Mouse (Mus musculus) forebrain, embryonic 15.5 days (tissue): ENCODE results near the gene Msantd2. TPM values are rescaled to one million over a fixed set of nuclear protein-coding genes. Genes with fewer than 3 reads are reported as not detected.

Source experiments
- ATAC-seq: fragments of 200-750 bp; cut with Nextera tagmentation; replicated peaks from 2 replicates; pipeline ENCODE4 v1.8.0; 2017; ENCODE audit warnings: mild to moderate bottlenecking, moderate TSS enrichment, moderate library complexity
- H3K27ac ChIP-seq: fragments of 300-500 bp; sonication (generic); replicated peaks from 2 replicates; pipeline ENCODE4 v1.5.1; 2015; ENCODE audit warnings: mild to moderate bottlenecking, inconsistent platforms
- H3K27me3 ChIP-seq: fragments of 300-500 bp; sonication (generic); 2 replicates; pipeline ENCODE4 v1.6.1; 2015; ENCODE audit warnings: inconsistent platforms
- H3K36me3 ChIP-seq: fragments of 300-500 bp; sonication (generic); 2 replicates; pipeline ENCODE4 v1.6.1; 2015; ENCODE audit warnings: mild to moderate bottlenecking, inconsistent platforms
- H3K4me1 ChIP-seq: fragments of 300-500 bp; sonication (generic); 2 replicates; pipeline ENCODE4 v1.6.1; 2015; ENCODE audit warnings: inconsistent platforms
- H3K4me2 ChIP-seq: fragments of 300-500 bp; sonication (generic); replicated peaks from 2 replicates; pipeline ENCODE4 v1.6.1; 2015; ENCODE audit warnings: mild to moderate bottlenecking, inconsistent platforms
- H3K4me3 ChIP-seq: fragments of 300-500 bp; sonication (generic); 2 replicates; pipeline ENCODE4 v1.5.1; 2015; ENCODE audit warnings: mild to moderate bottlenecking, inconsistent platforms
- H3K9ac ChIP-seq: fragments of 300-500 bp; sonication (generic); replicated peaks from 2 replicates; pipeline ENCODE4 v1.6.1; 2015; ENCODE audit warnings: mild to moderate bottlenecking, inconsistent platforms
- H3K9me3 ChIP-seq: fragments of 300-500 bp; sonication (generic); 2 replicates; pipeline ENCODE4 v1.6.1; 2016; ENCODE audit warnings: inconsistent platforms
- WGBS: fragments of 180-500 bp; shearing (Covaris S2); methylation state at CpG from one replicate; pipeline ENCODE4 v1.1.7; 2015; ENCODE audit warnings: mixed read lengths; 5-methylcytosine and 5-hydroxymethylcytosine counted together
- polyA plus RNA-seq: library from polyadenylated mRNA; unstranded; fragments of >200 nt; fragmentation: Nextera tagmentation; extraction: Ambion mirVana; gene quantifications from 2 replicates; pipeline ENCODE4 v1.2.1, GENCODE M21; 2015

Msantd2 gene
- 34.1 and 34.7 TPM in 2 replicates for polyA plus RNA-seq

DNA sequence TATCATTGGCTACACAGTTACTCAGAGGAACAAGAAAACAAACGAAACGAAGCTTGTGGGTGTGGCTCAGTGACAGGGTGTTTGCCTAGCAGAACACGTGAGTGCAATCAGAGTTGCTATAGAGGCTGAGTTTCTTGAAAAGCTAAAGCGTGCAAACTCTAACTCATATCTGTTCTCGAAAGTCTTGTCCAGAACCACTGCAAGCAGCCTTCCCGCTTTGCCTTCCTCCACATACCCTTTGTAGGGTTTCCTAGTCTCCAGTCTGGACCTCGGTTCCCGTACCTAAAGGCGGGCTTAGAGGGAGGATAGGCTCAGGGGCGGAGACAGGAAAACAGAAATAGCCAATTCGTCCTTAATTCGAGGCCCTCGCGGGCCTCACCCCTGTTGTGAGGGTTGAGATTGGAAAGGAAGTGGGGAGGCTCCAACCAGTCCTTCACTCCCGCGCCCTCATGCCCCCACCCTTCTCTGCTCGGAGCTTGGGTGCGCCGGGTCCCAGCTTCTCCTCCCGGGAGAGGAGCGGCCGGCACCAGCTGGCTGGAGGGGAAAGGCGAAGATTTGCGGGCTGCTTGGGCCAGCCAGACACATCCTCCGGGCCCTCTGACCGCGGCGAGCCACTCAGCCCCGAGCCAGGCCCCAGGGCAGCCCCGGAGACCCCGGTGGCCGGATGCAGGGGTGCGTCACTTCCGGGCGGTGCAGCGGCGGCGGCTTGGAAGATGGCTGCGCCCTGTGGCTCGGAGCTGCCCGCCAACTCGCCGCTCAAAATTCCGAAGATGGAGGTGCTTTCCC, at the start of gene Msantd2:
Msantd2 (plus strand) TSS at position 709 of the 786 bp plus-strand sequence.
- ATAC-seq, result peak; percentile 98
- peak within 1 kb of the TSS; percentile 86 for H3K4me2 ChIP-seq
- H3K27ac ChIP-seq, result peak within 1 kb of the TSS; percentile 98

DNA sequence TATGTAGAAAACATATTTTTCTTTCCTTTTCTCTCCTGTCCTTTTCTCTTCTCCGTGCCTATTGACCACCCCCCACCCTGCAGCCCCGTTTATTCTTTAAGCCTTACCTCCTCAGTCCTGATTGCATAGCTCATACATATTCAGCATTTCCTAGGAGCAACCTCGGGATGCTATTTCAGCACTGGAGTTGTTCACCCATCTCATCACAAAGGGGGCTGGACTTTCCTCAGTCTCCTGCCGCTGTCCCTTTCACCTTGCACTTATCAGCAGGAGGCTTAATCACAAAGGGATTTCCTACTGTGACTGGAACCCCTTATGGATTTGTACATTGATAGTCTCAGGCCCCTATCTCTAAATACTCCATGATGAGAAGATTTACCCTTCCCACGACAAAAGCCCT, 36.7 kb upstream of the Msantd2 start:
- H3K9me3 ChIP-seq, result no peaks in the 10 kb centered on the region
- no peak overlapping the region for H3K4me2 ChIP-seq
- no peak overlapping the region for H3K4me3 ChIP-seq
- no peaks in the 10 kb centered on the region for H3K27me3 ChIP-seq
- H3K4me1 ChIP-seq, result peaks cover 54% of the 10 kb centered on the region
- no peak overlapping the region for H3K9ac ChIP-seq
- under 1% methylated on average over 5 of the region's 5 CpGs for WGBS
- 0 out of 2 replicates have a peak overlapping the region, but pooled peaks have one; percentile 0 for H3K27ac ChIP-seq
- ATAC-seq, result no peak
- H3K36me3 ChIP-seq, result no peaks in the 10 kb centered on the region

More for the DNA sequence above, at the start of gene Msantd2:
- H3K27me3 ChIP-seq, result no peaks in the 10 kb centered on the region
- H3K9ac ChIP-seq, result peak within 1 kb of the TSS; percentile 93
- WGBS, result under 1% methylated on average over 40 of the region's 44 CpGs
- peak within 1 kb of the TSS; percentile 92 for H3K4me3 ChIP-seq
- peaks cover 30% of the 10 kb centered on the region for H3K4me1 ChIP-seq
- H3K9me3 ChIP-seq, result no peaks in the 10 kb centered on the region
- no peaks in the 10 kb centered on the region for H3K36me3 ChIP-seq

DNA sequence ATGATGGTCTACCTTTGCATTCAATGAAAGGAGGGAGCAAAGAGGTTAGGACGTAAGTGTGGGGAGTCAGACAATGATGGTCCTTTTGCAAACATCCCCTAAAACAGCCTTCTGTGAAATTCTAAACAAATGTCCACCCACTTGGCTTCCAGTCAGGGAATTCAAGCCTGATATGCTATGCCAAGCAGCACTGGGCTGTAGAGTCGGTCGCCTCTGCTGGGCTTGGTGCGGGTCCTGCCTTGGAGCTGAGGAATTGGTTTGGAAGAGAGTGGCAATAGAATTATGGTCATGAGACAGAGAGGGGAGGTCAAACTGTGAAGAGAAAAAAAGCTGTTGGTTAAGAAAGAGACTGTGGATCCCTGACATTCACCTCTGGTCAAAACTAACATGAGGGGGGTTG, 35.8 kb upstream of the Msantd2 start:
- Histone ChIP-seq H3K4me2 (no peak overlapping the region), H3K4me3 (no peak overlapping the region), H3K9me3 (no peaks in the 10 kb centered on the region), H3K36me3 (no peaks in the 10 kb centered on the region), H3K27me3 (no peaks in the 10 kb centered on the region), H3K4me1 (peaks cover 60% of the 10 kb centered on the region), H3K27ac (0 out of 2 replicates have a peak overlapping the region, but pooled peaks have one; percentile 24), H3K9ac (no peak overlapping the region)
- WGBS, result 22% methylated on average over 4 of the region's 4 CpGs
- ATAC-seq, result no peak

DNA sequence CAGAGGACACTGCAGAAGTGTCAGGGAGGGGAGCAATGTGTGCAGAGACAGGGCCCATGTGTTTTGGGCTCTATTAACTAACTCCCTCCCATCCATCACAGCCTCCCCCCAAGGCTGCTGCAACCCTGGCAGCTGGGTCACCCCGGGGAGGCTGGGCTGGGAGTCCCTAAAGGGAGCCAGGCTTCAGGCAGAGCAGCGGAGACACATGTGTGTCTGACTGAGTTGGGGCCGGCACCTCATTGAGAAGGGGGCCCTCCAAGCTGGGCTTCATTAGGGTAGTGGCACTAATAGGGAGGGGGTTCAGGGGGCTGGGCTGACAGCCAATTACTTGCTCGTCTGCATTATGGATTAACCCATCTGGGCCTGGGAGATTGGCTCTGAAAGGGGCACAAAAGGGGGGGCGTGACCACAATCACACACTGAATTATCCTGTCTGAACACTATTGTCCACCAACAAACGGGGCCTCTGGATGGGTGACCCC, 35.1 kb upstream of the Msantd2 start:
- WGBS, result 0% methylated on average over 6 of the region's 6 CpGs
- no peaks in the 10 kb centered on the region for H3K9me3 ChIP-seq
- H3K36me3 ChIP-seq, result no peaks in the 10 kb centered on the region
- no peak overlapping the region for H3K9ac ChIP-seq
- peaks cover 67% of the 10 kb centered on the region for H3K4me1 ChIP-seq
- H3K27me3 ChIP-seq, result no peaks in the 10 kb centered on the region
- ATAC-seq, result peak; percentile 74
- H3K27ac ChIP-seq, result peak overlapping the region; percentile 73
- H3K4me3 ChIP-seq, result no peak overlapping the region
- no peak overlapping the region for H3K4me2 ChIP-seq

DNA sequence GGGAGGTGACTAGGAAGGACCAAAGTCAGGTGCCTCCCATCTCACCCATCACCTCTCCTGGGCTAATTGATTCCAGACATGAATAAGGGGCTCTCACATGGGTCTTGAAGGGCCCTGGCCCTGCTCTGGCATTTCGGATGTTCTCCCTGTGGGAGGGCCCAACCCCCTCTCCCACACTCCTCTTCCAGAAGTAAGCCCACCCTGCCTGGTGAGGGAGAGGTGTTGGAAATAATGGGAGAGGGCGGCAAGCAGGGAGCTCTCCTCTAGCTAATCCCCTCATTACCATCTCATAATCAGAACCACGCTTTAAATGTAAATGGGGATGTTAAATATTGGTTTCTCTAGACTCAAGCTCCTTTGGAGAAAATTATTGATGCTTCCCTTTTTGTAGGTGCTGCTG, 34.1 kb upstream of the Msantd2 start:
- Histone ChIP-seq H3K27me3 (no peaks in the 10 kb centered on the region), H3K27ac (peak overlapping the region; percentile 73)
- peak; percentile 16 for ATAC-seq

DNA sequence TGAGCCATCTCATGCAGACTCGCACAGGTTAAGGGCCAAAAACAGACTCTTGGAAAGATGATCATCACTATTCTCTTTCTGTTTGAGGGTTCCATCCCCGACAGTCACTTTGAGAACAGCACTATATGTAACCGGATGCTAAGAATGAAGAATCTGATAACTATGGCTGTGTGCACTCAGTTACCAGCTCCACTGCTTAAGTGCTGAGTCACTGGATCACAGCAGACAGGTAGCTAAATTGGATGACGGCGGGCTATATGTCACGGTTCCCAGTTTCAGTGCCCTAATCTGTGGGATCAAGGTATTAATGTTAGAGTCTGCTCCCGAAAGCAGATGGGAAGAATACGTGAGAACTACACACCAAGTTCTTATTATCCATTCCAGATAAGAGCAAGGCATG, 33.3 kb upstream of the Msantd2 start:
- Histone ChIP-seq H3K36me3 (no peaks in the 10 kb centered on the region), H3K9me3 (no peaks in the 10 kb centered on the region), H3K27me3 (no peaks in the 10 kb centered on the region), H3K4me2 (peak overlapping the region; percentile 43), H3K9ac (no peak overlapping the region), H3K4me1 (peaks cover 81% of the 10 kb centered on the region), H3K27ac (peak overlapping the region; percentile 63; the same call in 1 of the 2 replicates), H3K4me3 (no peak overlapping the region)
- WGBS, result 4% methylated on average over 8 of the region's 8 CpGs
- ATAC-seq, result no peak

More for the DNA sequence above, 34.1 kb upstream of the Msantd2 start:
- WGBS, result 3% methylated on average over 3 of the region's 3 CpGs
- Histone ChIP-seq H3K9me3 (no peaks in the 10 kb centered on the region), H3K4me3 (no peak overlapping the region), H3K4me2 (no peak overlapping the region), H3K36me3 (no peaks in the 10 kb centered on the region), H3K4me1 (peaks cover 76% of the 10 kb centered on the region), H3K9ac (no peak overlapping the region)

DNA sequence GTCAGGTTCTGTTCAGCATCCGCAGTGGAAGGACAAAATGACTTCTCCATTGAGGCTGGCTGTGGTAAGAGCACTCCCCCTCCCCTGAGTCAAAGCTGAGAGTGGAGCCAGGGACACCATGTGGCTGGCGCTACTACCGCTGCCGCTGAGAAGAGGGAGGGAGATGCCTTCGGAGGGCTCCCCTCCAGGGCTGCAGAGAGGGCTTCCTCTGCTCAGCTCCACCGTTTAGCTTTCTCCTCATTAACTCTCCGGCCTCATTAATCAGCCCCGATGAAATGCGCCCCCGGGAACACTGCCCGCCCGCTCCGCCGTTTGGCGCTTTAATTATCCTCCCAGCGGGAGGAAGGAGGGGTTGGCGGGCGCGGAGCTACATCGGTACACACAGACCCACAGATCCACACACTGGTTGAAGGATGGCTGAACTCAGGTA, 32.6 kb upstream of the Msantd2 start:
- peak; percentile 84 for ATAC-seq
- peak overlapping the region; percentile 33 for H3K9ac ChIP-seq
- H3K36me3 ChIP-seq, result no peaks in the 10 kb centered on the region
- peak overlapping the region; percentile 63 for H3K27ac ChIP-seq
- H3K4me2 ChIP-seq, result peak overlapping the region; percentile 43
- WGBS, result under 1% methylated on average over 17 of the region's 20 CpGs
- no peaks in the 10 kb centered on the region for H3K27me3 ChIP-seq
- H3K9me3 ChIP-seq, result no peaks in the 10 kb centered on the region
- H3K4me1 ChIP-seq, result peaks cover 85% of the 10 kb centered on the region
- peak overlapping the region; percentile 33 for H3K4me3 ChIP-seq

DNA sequence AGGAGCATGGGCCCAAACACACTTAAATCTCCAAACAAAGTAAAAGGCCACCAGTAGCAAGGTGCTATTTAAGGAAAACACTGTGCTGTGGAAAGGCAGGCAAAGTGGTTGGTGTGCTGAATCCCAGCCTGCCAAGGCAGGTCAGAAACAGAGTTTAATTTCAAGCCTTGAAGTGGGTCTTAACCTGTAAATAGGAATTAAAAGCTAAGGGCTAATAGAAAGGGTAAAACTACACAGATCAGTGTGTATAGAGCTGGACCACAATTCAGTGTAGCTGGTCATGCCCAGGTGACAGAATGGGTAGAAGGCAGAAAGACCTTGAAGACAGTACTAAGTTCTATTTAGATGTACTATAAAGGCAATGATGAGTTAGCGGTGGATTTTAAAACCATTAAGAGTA, 32.0 kb upstream of the Msantd2 start:
- Histone ChIP-seq H3K4me1 (peaks cover 83% of the 10 kb centered on the region), H3K9ac (0 out of 2 replicates have a peak overlapping the region, but pooled peaks have one; percentile 33), H3K27me3 (peaks cover 4% of the 10 kb centered on the region; the same call in 1 of the 2 replicates), H3K36me3 (no peaks in the 10 kb centered on the region), H3K27ac (peak overlapping the region; percentile 63; the same call in 1 of the 2 replicates), H3K9me3 (no peaks in the 10 kb centered on the region), H3K4me2 (peak overlapping the region; percentile 43), H3K4me3 (no peak overlapping the region)
- 59% methylated on average over 1 of the region's 1 CpGs for WGBS
- no peak for ATAC-seq

DNA sequence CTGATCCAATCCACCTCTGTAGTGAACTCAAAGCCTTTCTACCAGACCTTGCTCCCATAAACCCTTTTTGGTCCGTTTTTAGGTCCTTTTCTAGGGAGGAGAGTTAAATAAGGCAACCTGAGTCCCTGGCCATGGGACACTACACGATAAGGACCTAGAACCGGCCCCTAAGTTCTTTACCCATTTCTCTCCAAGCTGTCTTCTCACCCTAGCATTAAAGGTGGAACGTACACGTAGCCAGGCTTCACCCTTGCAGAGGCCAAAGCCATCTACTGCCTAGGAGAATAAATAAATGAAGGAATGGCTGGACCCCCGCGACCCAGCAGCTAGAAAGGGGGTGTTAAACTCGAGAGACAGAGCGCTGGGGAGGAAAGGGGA, 29.5 kb upstream of the Msantd2 start:
- 7% methylated on average over 9 of the region's 9 CpGs for WGBS
- H3K36me3 ChIP-seq, result no peaks in the 10 kb centered on the region
- H3K4me3 ChIP-seq, result peak overlapping the region; percentile 51
- H3K9me3 ChIP-seq, result no peaks in the 10 kb centered on the region
- peak overlapping the region; percentile 94 for H3K4me2 ChIP-seq
- peaks cover 65% of the 10 kb centered on the region for H3K4me1 ChIP-seq
- peaks cover 5% of the 10 kb centered on the region; the same call in 1 of the 2 replicates for H3K27me3 ChIP-seq
- no peak for ATAC-seq
- H3K9ac ChIP-seq, result peak overlapping the region; percentile 76
- H3K27ac ChIP-seq, result peak overlapping the region; percentile 77

DNA sequence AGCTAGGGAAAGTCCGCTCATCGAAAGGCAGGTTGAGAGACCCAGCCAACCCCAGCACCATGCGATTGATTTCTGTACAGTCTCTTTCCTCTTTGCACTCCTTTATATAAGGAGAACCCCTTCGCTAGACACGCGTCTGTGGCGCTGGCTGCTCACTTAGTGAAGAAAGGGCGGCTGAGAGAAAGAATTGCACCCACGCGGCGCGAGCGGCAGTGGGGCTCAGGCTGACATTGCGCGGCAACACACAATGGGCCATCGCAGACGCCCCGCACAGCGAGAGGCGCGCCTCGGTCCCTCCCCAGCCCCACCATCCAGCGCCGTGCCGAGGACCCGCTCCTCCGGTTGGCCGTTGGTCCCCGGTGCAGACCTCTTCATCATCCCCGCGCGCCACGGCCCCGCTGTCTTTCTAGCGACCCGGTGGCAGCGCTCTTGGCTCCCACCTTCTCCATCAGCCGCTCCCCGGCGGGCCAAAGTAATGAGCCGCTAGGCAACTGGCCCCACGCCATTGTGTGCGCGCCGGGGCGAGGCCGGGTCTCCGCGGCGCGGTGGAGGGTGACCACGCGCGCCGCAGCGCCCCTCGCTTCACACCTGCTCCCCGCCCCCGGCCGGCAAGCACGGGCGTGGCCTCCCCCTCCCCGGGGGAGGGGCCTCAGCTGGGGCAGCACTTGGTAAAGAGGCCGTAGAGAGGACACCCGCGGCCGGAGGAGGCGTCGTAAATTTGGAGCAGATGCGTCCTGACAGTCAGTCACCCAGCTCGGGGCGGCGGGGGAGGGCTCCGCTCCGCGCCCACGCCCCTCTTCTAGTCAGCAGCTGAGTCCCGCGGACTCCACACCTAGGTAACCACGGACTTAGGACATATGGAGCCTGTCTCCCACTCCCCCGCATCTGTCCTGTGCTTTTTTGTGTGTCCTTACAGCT, 28.8 kb upstream of the Msantd2 start:
- peak; percentile 53 for ATAC-seq
- no peaks in the 10 kb centered on the region for H3K9me3 ChIP-seq
- H3K27ac ChIP-seq, result peak overlapping the region; percentile 77
- WGBS, result under 1% methylated on average over 79 of the region's 81 CpGs
- peak overlapping the region; percentile 51 for H3K4me3 ChIP-seq
- H3K4me2 ChIP-seq, result peak overlapping the region; percentile 94
- H3K27me3 ChIP-seq, result peaks cover 5% of the 10 kb centered on the region; the same call in 1 of the 2 replicates
- peaks cover 59% of the 10 kb centered on the region for H3K4me1 ChIP-seq
- H3K9ac ChIP-seq, result peak overlapping the region; percentile 76
- H3K36me3 ChIP-seq, result no peaks in the 10 kb centered on the region

DNA sequence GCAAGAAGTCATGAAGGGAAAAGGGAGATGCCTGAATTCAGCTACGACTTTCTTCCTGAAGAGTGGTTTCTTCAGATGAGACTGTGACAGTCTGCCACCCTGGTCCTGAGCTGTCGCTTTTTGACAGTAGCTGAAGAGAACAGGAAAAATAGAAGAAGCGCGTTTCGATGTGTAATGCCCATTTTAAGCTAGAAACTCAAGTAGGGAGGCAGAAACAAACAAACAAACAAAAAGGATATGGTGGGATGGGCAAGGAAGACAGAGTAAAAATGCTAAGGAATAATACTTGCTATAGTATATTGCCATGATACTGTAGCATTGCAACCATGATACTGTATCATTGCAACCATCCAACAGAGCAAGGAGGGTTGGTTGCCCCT, 28.2 kb upstream of the Msantd2 start:
- no peak for ATAC-seq
- WGBS, result 14% methylated on average over 5 of the region's 5 CpGs
- peaks cover 5% of the 10 kb centered on the region; the same call in 1 of the 2 replicates for H3K27me3 ChIP-seq

More for the DNA sequence above, 28.2 kb upstream of the Msantd2 start:
- peak overlapping the region; percentile 77 for H3K27ac ChIP-seq
- no peaks in the 10 kb centered on the region for H3K36me3 ChIP-seq
- H3K4me1 ChIP-seq, result peaks cover 53% of the 10 kb centered on the region
- H3K4me2 ChIP-seq, result peak overlapping the region; percentile 94
- H3K9me3 ChIP-seq, result no peaks in the 10 kb centered on the region
- peak overlapping the region; percentile 51 for H3K4me3 ChIP-seq
- peak overlapping the region; percentile 76 for H3K9ac ChIP-seq
